Mouse (Mus musculus): ENCODE results near the gene Eng. TPM values are rescaled to one million over a fixed set of nuclear protein-coding genes. Genes with fewer than 3 reads are reported as not detected.

The Eng gene
- total RNA-seq, 2 experiments from 2014 or later = 23.9 to 26.7 TPM

DNA sequence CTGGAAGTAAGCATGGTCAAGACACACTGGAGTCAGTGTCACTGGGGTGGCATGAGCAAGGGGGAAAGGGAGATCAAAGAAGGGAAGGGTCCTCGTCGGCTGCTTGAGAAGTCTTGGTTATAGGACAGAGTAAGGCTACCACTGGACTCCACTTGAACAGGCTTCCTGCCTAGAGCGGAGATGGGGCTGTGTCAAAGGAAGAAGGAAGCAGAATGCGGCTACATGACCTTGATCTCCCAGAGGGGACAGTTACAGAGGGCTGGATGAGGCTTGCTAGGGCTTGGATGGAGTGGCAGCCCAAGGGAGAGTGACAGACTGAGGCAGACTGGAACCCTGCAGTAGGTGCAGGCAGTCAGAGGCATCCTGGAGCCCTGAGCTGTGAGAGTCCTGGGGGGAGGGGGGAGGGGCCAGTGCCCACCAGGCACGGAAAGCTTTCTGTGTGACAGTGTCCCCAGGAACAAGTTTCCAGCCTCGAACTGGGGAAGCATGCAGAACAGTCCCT, 5.8 kb upstream of the Eng start:
- intact Hi-C loops (cut with DNase I) = no loop called here
- no peak for DNase-seq

- DNase-seq = no peak
- intact Hi-C loops (cut with DNase I) = no loop called here
Measured at GRCm38 (mm10) chr2:32641810-32642209, 4.6 kb upstream of the Eng start.

DNA sequence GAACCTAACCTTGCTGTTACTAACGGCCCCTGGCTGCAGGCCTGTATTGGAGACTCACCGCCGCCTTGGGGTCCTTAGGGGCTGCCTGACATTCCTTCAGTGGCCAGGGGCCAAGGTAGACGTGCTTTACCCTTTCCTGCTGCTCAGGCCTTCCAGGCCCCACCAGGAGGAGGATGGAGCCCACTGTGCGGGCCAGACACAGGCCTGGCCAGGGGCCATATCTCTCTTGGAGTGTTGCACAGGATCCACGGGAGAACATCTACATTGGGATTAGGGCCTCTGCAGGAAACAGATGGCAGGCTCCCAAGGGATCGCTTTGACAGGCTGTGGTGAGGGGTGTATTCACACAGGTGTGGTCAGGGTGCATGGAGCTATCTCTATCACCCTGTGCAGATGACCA, 3.6 kb upstream of the Eng start:
- DNase-seq = no peak
- intact Hi-C loops (cut with DNase I) = no loop called here

DNA sequence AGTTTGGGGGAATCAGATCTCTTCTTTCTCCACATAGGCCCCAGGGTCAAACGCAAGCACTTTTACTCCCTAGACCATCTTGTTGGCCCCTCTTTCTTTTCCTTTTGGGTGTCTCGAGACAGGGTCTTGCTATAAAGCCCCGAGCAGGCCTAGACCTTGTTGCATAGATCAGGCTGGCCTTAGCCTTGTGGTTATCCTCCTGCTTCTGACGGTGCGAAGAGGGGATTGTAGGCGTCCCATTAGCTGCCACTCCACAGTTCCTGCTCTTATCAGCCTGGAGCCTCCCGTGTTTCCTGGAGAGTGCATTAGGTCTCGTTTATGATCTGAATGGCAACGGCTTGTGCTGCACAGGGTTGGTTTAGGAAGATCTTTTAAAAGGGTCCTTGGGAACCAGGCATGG, 2.3 kb upstream of the Eng start:
- intact Hi-C loops (cut with DNase I) = no loop called here
- no peak for DNase-seq

- no peak for DNase-seq
- intact Hi-C loops (cut with DNase I) = no loop called here
Measured at GRCm38 (mm10) chr2:32644799-32645475, 1.5 kb upstream of the Eng start.

- intact Hi-C loops (cut with DNase I) = no loop called here
- DNase-seq = no peak
Measured at GRCm38 (mm10) chr2:32645647-32646046, 748 bp upstream of the Eng start.

DNA sequence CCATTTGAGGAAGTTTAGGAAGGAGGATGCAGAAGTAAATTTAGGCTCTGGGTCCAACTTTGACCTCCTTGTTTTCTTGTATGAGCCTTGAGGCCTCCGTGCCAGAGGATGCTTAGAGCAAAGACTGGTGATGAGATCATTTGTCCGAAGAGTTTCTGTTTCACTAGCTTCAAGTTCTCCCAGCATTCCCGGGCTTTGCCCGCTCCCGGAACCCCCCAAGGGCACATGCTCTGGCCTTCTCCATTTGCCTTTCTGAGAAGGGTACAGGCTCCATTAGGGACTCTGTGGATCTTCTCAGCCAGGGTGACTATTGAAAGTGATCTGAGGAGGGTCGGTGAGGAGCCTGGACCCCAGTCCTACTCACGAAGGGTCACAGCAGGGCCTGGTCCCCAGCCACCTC, 971 bp downstream of the Eng start:
- intact Hi-C loops (cut with DNase I) = no loop called here
- DNase-seq = no peak

- intact Hi-C loops (cut with DNase I) = no loop called here
- DNase-seq = no peak
Measured at GRCm38 (mm10) chr2:32653764-32654163, 7.4 kb downstream of the Eng start.

- no peak for DNase-seq
- intact Hi-C loops (cut with DNase I) = no loop called here
Measured at GRCm38 (mm10) chr2:32654743-32655393, 8.5 kb downstream of the Eng start.

DNA sequence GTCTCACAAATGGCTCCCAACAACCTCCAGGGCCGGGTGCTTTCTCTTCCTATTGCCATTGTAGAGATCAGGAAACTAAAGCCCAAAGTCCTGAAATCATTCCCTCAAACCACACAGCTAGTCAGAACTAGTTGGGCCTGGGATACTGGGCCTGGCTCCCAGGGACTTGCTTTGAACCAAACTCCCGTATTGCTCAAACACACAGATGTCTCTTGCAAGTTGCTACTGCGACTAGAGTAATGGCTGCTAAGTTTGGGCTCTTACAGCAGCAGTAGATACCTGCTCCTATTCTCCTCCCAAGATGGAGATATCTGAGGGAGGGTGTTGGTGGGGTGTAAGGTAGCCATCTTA, 9.0 kb downstream of the Eng start:
- intact Hi-C loops (cut with DNase I) = no loop called here
- no peak for DNase-seq

- DNase-seq = peak in 1 of 2 experiments; percentile 42
- intact Hi-C loops (cut with DNase I) = no loop called here
Measured at GRCm38 (mm10) chr2:32655826-32656225, 9.4 kb downstream of the Eng start.

GRCm38 (mm10) chr2:32658873-32659272, 12.5 kb downstream of the Eng start:
- intact Hi-C loops (cut with DNase I) = no loop called here
- no peak for DNase-seq

DNA sequence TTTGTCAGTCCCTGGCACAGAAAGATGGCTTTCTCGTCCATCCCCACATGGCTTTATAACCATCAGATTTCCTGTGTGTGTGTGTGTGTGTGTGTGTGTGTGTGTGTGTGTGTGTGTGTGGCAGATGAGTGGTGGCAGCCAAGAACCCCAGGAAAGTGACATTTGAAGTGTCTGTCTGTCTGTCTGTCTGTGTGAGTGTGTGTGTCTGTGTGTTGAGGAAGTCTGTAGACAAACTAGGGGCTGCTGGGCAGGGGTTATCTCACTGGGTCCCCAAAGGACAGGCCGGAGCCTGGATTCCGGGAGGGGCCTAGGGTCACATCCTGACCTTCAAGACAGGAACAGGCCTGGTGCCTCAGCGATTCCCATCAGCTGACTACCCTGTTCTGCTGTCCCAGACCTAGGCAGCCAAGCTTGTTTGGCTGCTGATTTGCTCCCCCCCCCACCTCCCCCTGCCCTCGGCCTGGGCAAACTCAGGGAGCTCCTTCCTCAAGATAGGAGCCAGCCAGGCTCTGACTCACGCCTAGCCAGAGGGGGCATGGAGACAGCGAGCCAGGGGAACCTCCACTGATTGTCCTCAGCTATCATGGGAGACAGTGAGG, 15.2 kb downstream of the Eng start:
- DNase-seq = no peak
- intact Hi-C loops (cut with DNase I) = no loop called here

DNA sequence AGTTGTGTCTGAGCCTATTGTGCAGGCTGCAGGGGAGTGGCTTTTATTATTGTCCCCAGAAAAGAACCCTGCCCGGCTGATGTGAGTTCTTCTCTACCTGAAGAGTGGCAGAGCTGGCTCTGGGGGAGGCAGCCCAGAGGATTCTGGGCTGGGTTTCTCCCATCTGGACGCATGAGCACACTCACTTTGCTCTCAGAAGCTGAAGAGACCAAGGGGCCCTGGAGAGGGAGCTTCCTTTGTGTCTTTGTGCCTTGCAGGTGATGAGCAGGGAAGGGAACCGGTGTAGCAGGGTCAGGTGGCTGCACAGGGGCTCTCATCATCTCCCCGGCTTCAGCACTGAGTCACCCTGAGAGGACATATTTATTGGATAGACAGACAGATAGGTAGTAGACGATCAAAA, 15.9 kb downstream of the Eng start:
- intact Hi-C loops (cut with DNase I) = no loop called here

DNA sequence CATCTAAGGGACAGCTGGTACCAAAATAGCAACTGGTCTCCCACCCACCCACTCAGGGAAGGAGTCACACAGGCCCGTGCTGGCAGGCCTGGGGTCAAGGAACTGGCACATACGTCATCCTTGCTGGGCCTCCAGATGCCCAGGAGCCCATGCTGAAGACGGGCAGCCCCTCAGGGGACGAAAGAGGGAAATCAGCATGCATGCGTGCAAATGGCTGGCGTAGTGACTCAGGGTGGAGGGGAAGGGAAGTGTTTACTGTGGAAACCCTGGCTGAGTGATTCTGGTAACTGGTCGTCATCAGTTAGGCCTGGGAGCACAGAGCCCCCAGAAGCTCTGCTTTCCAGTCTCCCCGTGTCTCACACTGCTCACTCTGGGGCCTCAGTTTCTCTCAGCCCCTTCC, 18.9 kb downstream of the Eng start:
- no peak for DNase-seq
- intact Hi-C loops (cut with DNase I) = no loop called here

More for the DNA sequence above, 15.9 kb downstream of the Eng start:
- no peak for DNase-seq

DNA sequence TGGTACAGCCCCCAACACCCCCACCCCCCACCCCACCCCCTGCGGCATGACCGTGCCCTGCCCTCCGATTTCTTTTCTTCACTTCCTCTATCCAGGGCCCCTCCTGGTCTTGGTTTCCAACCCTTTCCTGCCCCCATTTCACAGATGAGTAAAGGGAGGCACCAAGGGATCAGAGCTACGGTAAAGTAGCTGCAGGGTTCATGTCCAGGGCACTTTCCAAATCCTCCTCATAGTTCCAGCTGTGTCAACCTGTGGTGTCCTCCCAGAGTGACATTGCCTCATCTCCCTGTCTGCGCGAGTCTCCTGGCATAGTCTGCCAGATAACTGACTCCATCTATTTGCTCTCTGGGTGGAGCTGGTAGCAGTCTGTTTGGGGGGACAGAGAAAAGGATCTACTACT, 19.5 kb downstream of the Eng start:
- intact Hi-C loops (cut with DNase I) = no loop called here
- DNase-seq = no peak

- no peak for DNase-seq
- intact Hi-C loops (cut with DNase I) = loop anchor here (2.0 kb wide), 1 partner anchor 87 kb away; no protein-coding TSS in a partner anchor
Measured at GRCm38 (mm10) chr2:32667775-32668174, 21.4 kb downstream of the Eng start.

DNA sequence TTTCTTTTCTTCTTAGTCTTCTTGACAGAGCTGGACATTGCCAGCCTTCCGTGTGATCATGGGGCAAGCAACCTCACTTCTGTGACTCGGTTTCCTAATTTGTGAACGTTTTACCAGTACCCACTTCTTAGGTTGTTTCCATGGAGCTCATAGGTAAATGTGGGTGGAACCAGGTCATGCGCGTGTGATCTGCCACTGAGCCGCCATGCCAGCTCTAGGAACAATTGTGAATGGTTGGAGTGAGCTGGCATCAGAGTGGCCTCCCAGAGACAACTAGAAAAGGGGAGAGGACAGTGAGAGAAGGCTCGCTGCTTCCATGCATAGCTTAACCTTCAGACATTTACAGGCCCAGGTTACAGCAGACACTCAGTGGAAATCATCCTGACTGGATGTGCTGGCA, 21.8 kb downstream of the Eng start:
- intact Hi-C loops (cut with DNase I) = loop anchor here (2.0 kb wide), 1 partner anchor 87 kb away; no protein-coding TSS in a partner anchor

DNA sequence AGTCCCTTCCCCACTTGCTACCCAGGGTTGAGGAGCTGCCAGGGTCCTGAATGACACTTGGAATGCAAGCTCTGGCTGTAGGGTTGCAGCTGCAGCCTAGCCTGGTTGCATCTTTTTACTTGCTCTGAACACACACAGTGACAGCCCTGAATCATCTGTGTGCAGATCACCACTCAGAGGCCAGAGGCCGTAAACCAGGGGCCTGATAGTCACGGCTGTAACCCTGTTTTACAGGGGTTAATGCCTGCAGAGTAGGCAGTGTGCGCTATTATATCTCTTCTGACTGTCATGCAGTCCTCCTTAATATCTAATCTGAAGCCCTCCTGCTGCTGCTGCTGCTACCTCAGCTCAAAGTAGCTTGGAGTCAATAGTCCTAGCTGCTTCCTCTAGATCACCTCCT, 23.5 kb downstream of the Eng start:
- intact Hi-C loops (cut with DNase I) = loop anchor here (2.0 kb wide), 1 partner anchor 89 kb away; no protein-coding TSS in a partner anchor

More for the DNA sequence above, 21.8 kb downstream of the Eng start:
- DNase-seq = no peak

GRCm38 (mm10) chr2:32671147-32671546, 24.8 kb downstream of the Eng start:
- no peak for DNase-seq
- intact Hi-C loops (cut with DNase I) = no loop called here

More for the DNA sequence above, 23.5 kb downstream of the Eng start:
- DNase-seq = no peak

GRCm38 (mm10) chr2:32671907-32672595, 25.7 kb downstream of the Eng start:
- DNase-seq = no peak
- intact Hi-C loops (cut with DNase I) = no loop called here
